Mouse (Mus musculus) T-cell, adult 2 months (primary cell): ENCODE results near the gene Tmem273.

ENCODE experiments used
- DNase-seq: peaks from one replicate; pipeline ENCODE4 v3.0.0; 2022; ENCODE audit warnings: low spot score

Tmem273 gene

GRCm38 (mm10) chr14:32785556-32786130, at the start of gene Tmem273:
Gene Tmem273, plus strand, starts transcription at chr14:32785963.
- no peak for DNase-seq

DNA sequence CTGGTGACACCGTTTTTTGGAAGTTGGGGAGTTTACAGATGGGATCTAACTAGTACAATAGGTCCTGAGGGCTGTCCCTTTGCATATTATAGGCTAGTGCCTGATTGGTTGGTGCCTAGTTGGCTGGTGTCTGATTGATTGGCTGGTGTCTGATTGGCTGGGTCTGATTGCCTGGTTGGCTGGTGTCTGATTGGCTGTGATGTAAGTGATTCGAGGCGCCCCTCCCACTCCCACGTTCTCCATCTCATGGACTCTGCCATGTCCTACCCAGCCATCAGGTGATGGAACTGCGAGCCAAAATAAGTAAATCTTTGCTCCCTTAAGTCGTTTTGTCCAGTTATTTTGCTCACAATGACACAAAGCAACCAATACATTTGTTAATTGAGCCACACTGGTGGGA, 49.2 kb upstream of the Tmem273 start:
- DNase-seq, result no peak

DNA sequence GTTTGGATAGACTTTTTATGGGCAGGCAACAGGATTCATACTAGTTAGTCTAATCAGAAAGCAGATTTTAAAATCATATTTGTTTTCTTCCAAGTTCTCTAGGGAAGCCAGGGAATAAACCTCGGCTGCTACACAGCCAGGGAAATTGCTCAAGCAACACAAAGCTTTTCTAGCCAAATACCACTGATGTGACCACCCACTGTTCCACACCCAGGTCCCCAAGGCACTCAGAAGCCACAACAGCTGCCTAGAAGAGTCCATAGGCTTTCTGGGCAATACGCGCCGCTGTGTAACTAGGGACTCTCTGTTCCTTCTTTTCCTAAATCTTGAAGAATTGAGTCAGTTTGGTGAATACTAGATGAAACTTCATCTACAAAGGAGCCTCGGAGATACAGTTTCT, 47.2 kb upstream of the Tmem273 start:
- DNase-seq, result no peak

DNA sequence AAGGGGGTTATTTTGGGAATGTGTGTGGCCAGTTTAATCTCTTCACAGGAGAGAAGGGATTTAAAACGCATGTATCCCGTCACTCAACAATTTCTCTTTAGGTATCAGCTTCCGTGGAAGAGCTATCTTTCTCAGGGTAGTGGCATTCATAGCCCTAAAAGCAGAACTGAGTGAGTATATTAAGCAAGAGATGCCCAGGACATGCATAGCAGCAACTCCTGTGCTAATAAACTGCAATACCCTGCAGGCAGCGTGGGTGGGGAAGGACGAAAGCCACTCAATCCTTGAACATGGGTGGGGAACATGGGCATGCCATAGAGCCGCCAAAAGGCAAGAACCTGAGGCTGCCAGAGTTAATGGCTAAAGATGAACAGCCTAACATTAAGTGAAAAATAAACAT, 37.2 kb upstream of the Tmem273 start:
- DNase-seq, result no peak

DNA sequence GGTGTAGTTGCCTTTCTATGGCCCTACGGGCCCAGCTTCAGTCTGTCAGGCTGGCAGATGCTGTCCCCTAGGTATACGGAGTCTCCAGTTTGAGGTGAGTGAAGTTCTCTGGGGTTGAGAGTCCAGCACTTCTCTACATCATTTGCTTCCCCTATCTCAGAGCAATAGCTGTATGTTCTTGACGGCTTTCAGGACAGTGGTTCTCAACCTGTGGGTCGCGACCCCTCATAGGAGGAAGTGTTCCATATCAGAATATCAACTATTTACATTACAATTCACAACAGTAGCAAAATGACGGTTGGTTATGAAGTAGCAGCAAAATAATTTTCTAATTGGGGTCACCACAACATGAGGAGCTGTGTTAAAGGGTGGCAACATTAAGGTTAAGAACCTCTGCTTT, 35.0 kb upstream of the Tmem273 start:
- DNase-seq, result no peak

DNA sequence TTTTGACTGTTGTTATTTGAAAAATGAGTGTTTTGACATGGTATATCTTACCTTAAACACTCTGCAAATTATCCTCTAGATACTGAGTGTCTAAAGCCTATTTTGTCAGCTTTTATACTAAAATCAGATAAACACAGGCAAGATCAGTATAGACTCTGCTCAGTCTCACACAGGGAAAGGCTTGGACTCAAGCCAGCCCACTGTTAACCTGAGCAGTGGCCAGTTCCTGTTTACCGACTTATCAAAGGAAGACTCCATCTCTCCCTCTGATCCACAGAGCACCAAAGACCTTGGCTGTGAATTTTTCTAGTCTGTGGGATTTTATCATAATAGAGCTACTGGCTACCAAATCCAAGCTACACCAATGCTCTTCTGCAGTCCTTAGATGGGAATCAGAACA, 31.5 kb upstream of the Tmem273 start:
- no peak for DNase-seq

- no peak for DNase-seq
Observed at GRCm38 (mm10) chr14:32762177-32762576, 23.6 kb upstream of the Tmem273 start.

- DNase-seq, result no peak
Observed at GRCm38 (mm10) chr14:32770563-32770962, 15.2 kb upstream of the Tmem273 start.

- DNase-seq, result no peak
Observed at GRCm38 (mm10) chr14:32772085-32772484, 13.7 kb upstream of the Tmem273 start.

GRCm38 (mm10) chr14:32772791-32773190, 13.0 kb upstream of the Tmem273 start:
- DNase-seq, result no peak

DNA sequence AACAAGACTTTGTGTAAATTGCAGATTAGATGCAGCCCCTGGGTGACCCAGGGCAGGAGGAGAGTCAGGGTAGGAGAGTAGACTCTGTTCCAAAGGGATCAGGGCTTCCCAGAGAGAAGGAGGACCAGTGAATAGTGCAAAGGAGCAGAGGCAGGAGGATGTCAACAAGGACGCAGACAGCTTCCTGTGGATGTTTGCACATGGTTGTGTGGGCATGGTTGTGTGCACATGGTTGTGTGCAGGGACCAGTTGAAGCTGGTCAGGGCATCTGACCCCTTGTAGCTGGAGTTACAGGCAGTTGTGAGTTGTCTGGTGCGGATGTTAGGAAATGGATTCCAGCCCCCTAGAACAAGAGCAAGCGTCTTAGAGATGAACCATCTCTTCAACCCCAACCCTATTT, 12.3 kb upstream of the Tmem273 start:
- no peak for DNase-seq

- no peak for DNase-seq
Observed at GRCm38 (mm10) chr14:32776077-32776476, 9.7 kb upstream of the Tmem273 start.

DNA sequence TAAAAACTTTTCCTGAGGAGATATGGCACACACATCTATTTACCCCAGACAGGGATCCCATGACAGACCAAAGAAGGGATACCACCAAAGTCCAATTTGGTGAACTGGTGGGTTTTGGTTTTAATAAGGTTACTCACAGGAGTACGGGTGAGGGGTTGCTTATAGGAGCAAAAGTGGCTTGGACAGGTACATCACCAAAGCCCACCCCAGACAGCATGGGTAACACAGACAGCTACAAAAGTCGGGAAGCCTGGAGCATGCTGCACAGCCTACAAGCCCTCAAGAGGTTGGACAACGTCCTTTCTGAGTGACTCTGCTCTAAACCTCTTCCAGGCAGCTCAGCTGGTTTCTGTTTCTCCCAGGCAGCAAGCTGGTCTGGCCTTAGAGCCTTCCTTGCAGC, 7.4 kb upstream of the Tmem273 start:
- no peak for DNase-seq

- no peak for DNase-seq
Observed at GRCm38 (mm10) chr14:32782866-32783265, 2.9 kb upstream of the Tmem273 start.

- DNase-seq, result peak; percentile 28
Observed at GRCm38 (mm10) chr14:32784130-32784747, 1.5 kb upstream of the Tmem273 start.

DNA sequence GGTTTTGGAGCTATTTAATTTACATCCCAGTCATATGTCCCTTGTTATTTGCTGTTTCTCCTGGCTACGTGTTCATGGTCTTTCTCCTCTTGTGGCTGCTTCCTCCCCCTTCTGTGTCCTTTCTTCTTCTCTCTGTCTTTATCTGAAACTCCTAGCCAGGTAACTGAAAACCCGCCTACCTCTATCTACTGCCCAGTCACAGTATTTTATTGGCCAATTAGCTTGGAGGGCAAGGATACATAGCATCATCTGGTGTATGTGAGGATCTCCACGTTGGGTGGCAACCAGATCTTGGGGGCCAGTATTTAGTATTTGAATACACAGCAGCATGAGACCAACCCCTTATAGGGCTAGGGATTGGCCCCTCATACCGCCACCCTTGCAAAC, 1.0 kb upstream of the Tmem273 start:
- DNase-seq, result no peak

- no peak for DNase-seq
Observed at GRCm38 (mm10) chr14:32787691-32788090, 1.9 kb downstream of the Tmem273 start.

DNA sequence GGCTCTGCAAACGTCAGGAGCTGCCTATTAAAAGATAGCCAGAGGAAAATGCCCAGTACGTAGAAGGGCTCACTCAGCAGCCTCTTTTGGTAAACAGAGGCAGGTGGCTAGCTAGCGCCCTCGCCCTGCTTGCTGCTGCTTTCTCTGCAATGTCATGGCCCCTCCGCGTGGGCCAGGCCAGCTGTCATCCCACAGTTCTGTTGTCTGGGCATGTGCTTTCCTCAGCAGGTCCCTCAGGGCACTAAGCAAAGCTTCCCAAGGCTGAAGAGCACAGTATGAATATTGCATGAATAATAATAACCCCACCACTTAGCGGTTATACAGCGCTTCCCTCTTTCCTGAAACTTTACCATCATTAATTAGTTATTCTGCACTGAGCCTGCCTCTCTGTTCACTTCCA, 10.6 kb downstream of the Tmem273 start:
- DNase-seq, result no peak

- no peak for DNase-seq
Observed at GRCm38 (mm10) chr14:32797803-32798202, 12.0 kb downstream of the Tmem273 start.

DNA sequence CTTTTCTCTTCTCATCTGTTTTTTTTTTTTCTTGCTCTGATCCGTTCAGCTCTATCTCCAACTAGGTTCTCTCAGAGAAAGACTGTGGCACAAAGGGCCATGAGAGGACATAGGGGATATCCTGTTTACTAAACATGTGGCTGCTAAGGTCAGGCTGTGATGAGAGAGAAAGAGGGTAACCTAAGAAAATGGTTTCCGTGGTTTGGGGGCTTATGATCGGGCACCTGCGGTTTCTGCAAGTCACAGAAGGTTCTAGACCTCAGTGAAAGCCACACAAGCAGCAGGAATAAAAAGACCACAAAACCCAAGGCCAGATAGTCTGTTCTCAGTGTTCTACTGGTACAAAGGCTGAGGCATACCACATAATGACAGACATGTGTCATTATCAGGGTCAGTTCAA, 12.6 kb downstream of the Tmem273 start:
- DNase-seq, result no peak

DNA sequence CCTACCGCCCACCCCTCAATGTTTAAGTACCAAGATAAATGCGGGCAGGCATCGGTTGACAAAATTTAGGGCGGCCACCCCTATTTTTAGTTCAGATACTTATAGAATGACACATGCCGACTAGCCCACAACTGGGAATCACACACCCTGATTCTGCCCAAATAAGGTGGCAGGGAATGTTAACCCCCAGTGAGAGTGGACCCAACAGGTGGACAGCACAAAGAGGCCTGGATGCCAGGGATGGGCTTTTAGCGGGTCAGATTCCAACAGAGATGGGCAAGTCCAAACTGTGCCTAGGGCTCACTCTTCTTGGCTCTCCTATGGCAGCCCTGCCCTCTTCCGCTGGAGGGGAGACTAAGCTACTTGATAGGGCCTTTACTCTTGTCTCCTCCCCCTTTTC, 14.3 kb downstream of the Tmem273 start:
- no peak for DNase-seq

DNA sequence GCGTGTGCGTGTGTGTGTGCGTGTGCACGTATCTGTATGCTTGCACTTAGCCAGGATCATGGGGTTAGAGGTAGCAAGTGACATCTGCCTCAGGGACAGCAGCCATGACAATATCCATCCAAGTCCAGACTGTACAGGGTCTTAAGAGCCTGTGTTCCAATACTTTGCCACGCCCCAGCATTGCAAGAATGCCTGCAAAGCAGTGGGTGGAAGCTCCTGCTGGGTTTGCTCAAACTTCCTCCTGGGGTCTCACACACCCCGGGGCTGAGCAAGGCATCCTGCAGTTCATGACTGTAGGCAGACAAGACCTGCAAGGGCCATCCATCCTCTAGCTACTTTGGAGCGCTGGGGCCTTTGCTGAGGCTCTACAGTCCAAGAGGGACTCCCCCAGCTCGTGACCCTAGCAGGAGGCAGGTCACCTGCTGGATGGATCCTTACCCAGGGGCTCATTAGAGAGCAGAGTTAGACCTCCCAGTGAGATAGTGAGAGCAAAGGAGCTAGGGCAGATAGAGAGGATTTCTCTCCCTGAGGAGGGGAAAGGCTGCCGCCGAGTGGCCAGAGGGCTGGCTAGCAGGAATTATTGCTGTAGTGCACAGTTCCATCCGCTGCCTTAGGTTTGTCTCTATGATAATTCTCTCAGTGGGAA, 15.4 kb downstream of the Tmem273 start:
- DNase-seq, result no peak

- no peak for DNase-seq
Observed at GRCm38 (mm10) chr14:32801662-32802024, 15.9 kb downstream of the Tmem273 start.

- DNase-seq, result no peak
Observed at GRCm38 (mm10) chr14:32810111-32810510, 24.3 kb downstream of the Tmem273 start.
